Mouse (Mus musculus) cerebral cortex, adult 2 months (tissue): ENCODE measurements around the gene Lrrc49.

Source experiments
- WGBS: fragments of 180-500 bp; shearing (Covaris S2); methylation state at CpG from one replicate; pipeline ENCODE4 v1.1.7; 2018; 5-methylcytosine and 5-hydroxymethylcytosine counted together

The Lrrc49 gene

GRCm38 (mm10) chr9:60687891-60688324, at the start of gene Lrrc49:
Lrrc49 (minus strand) TSS chr9:60688158.
- WGBS = 0% methylated on average over 21 of the region's 21 CpGs

- 59% methylated on average over 2 of the region's 2 CpGs for WGBS
These were observed 46.4 kb upstream of the Lrrc49 start for GRCm38 (mm10) chr9:60734321-60734720.

GRCm38 (mm10) chr9:60724968-60725367, 37.0 kb upstream of the Lrrc49 start:
- 86% methylated on average over 7 of the region's 7 CpGs for WGBS

- 41% methylated on average over 3 of the region's 3 CpGs for WGBS
These were observed 31.7 kb upstream of the Lrrc49 start for GRCm38 (mm10) chr9:60719687-60720086.

- WGBS = 58% methylated on average over 3 of the region's 3 CpGs
These were observed 30.3 kb upstream of the Lrrc49 start for GRCm38 (mm10) chr9:60718284-60718683.

- WGBS = 48% methylated on average over 5 of the region's 5 CpGs
These were observed 27.9 kb upstream of the Lrrc49 start for GRCm38 (mm10) chr9:60715828-60716227.

GRCm38 (mm10) chr9:60715271-60715670, 27.3 kb upstream of the Lrrc49 start:
- WGBS = 60% methylated on average over 4 of the region's 4 CpGs

- 49% methylated on average over 6 of the region's 6 CpGs for WGBS
These were observed 26.2 kb upstream of the Lrrc49 start for GRCm38 (mm10) chr9:60714191-60714590.

GRCm38 (mm10) chr9:60713616-60714015, 25.7 kb upstream of the Lrrc49 start:
- WGBS = 27% methylated on average over 4 of the region's 4 CpGs

GRCm38 (mm10) chr9:60712771-60713541, 25.0 kb upstream of the Lrrc49 start, which contains the start of gene Larp6:
Larp6 (plus strand) TSS chr9:60712989.
- 2% methylated on average over 66 of the region's 66 CpGs for WGBS

GRCm38 (mm10) chr9:60712011-60712410, 24.1 kb upstream of the Lrrc49 start:
- 76% methylated on average over 5 of the region's 5 CpGs for WGBS

GRCm38 (mm10) chr9:60709721-60710120, 21.8 kb upstream of the Lrrc49 start:
- 88% methylated on average over 6 of the region's 6 CpGs for WGBS

- WGBS = 89% methylated on average over 5 of the region's 5 CpGs
These were observed 20.6 kb upstream of the Lrrc49 start for GRCm38 (mm10) chr9:60708606-60709005.

- WGBS = 95% methylated on average over 2 of the region's 2 CpGs
These were observed 19.6 kb upstream of the Lrrc49 start for GRCm38 (mm10) chr9:60707594-60707993.

GRCm38 (mm10) chr9:60699581-60700231, 11.7 kb upstream of the Lrrc49 start:
- WGBS = 78% methylated on average over 18 of the region's 18 CpGs

GRCm38 (mm10) chr9:60696271-60696985, 8.5 kb upstream of the Lrrc49 start:
- WGBS = 62% methylated on average over 6 of the region's 6 CpGs

- WGBS = 74% methylated on average over 2 of the region's 2 CpGs
These were observed 6.0 kb upstream of the Lrrc49 start for GRCm38 (mm10) chr9:60693986-60694385.

GRCm38 (mm10) chr9:60692624-60693023, 4.7 kb upstream of the Lrrc49 start:
- 67% methylated on average over 4 of the region's 4 CpGs for WGBS

GRCm38 (mm10) chr9:60687415-60687814, 543 bp downstream of the Lrrc49 start:
- 1% methylated on average over 7 of the region's 7 CpGs for WGBS

- 55% methylated on average over 4 of the region's 4 CpGs for WGBS
These were observed 5.2 kb downstream of the Lrrc49 start for GRCm38 (mm10) chr9:60682753-60683152.

- WGBS = 83% methylated on average over 3 of the region's 3 CpGs
These were observed 7.0 kb downstream of the Lrrc49 start for GRCm38 (mm10) chr9:60681005-60681404.

GRCm38 (mm10) chr9:60678913-60679312, 9.0 kb downstream of the Lrrc49 start:
- 59% methylated on average over 5 of the region's 5 CpGs for WGBS
